Mouse (Mus musculus) liver, embryonic 16.5 days (tissue): ENCODE data around the gene Anks1b. TPM values are rescaled to one million over a fixed set of nuclear protein-coding genes. Genes with fewer than 3 reads are reported as not detected.

Source experiments
- ATAC-seq: fragments of 200-750 bp; cut with Nextera tagmentation; 2 replicates; pipeline ENCODE4 v1.8.0; 2017; ENCODE audit warnings: low read depth, mild to moderate bottlenecking, moderate number of reproducible peaks, moderate library complexity
- H3K27ac ChIP-seq: fragments of 300-500 bp; sonication (generic); 2 replicates; pipeline ENCODE4 v1.5.1; 2014; ENCODE audit warnings: mild to moderate bottlenecking, low read length
- H3K27me3 ChIP-seq: fragments of 300-500 bp; sonication (generic); 2 replicates; pipeline ENCODE4 v1.6.1; 2014; ENCODE audit warnings: low read depth, low read length, mixed read lengths; ENCODE audit not compliant: control insufficient read depth, insufficient read depth
- H3K36me3 ChIP-seq: fragments of 300-500 bp; sonication (generic); 2 replicates; pipeline ENCODE4 v1.6.1; 2014; ENCODE audit warnings: mild to moderate bottlenecking; ENCODE audit not compliant: control insufficient read depth, insufficient read depth
- H3K4me1 ChIP-seq: fragments of 300-500 bp; sonication (generic); 2 replicates; pipeline ENCODE4 v1.6.1; 2014; ENCODE audit warnings: low read depth, low read length, mixed read lengths; ENCODE audit not compliant: control insufficient read depth
- H3K4me2 ChIP-seq: fragments of 300-500 bp; sonication (generic); 2 replicates; pipeline ENCODE4 v1.6.1; 2014; ENCODE audit warnings: low read depth, low read length, mixed read lengths
- H3K4me3 ChIP-seq: fragments of 300-500 bp; sonication (generic); 2 replicates; pipeline ENCODE4 v1.5.1; 2014; ENCODE audit warnings: low read depth, mild to moderate bottlenecking, low read length
- H3K9ac ChIP-seq: fragments of 300-500 bp; sonication (generic); 2 replicates; pipeline ENCODE4 v1.6.1; 2014; ENCODE audit warnings: low read depth, low read length
- H3K9me3 ChIP-seq: fragments of 300-500 bp; sonication (generic); replicated peaks from 2 replicates; pipeline ENCODE4 v1.6.1; 2016; ENCODE audit warnings: low read length; ENCODE audit not compliant: control insufficient read depth
- WGBS: fragments of 180-500 bp; shearing (Covaris S2); extraction: QIAGEN DNeasy Blood & Tissue Kit; methylation state at CpG from one replicate; pipeline ENCODE4 v1.1.7; 2014; ENCODE audit not compliant: insufficient replicate concordance; 5-methylcytosine and 5-hydroxymethylcytosine counted together
- polyA plus RNA-seq: library from polyadenylated mRNA; unstranded; fragments of >200 nt; fragmentation: Nextera tagmentation; extraction: Ambion mirVana; gene quantifications from 2 replicates; pipeline ENCODE4 v1.2.1, GENCODE M21; 2015

Anks1b gene
- polyA plus RNA-seq, 1 experiment from 2014 or later = not detected

GRCm38 (mm10) chr10:90842398-90842797 is 969.1 kb downstream of the Anks1b start:
- no peak for ATAC-seq
- Histone ChIP-seq H3K4me2 (no peak overlapping the region), H3K9me3 (no peaks in the 10 kb centered on the region), H3K4me1 (no peaks in the 10 kb centered on the region), H3K27ac (no peak overlapping the region), H3K9ac (no peak overlapping the region), H3K4me3 (no peak overlapping the region), H3K36me3 (no peaks in the 10 kb centered on the region), H3K27me3 (no peaks in the 10 kb centered on the region)
- 63% methylated on average over 2 of the region's 2 CpGs for WGBS

- no peak overlapping the region for H3K9ac ChIP-seq
- no peak for ATAC-seq
- 72% methylated on average over 6 of the region's 6 CpGs for WGBS
- H3K4me3 ChIP-seq = no peak overlapping the region
- no peak overlapping the region for H3K4me2 ChIP-seq
- H3K9me3 ChIP-seq = no peaks in the 10 kb centered on the region
- H3K27me3 ChIP-seq = no peaks in the 10 kb centered on the region
- H3K36me3 ChIP-seq = no peaks in the 10 kb centered on the region
- no peak overlapping the region for H3K27ac ChIP-seq
- H3K4me1 ChIP-seq = no peaks in the 10 kb centered on the region
These were observed 977.8 kb downstream of the Anks1b start for GRCm38 (mm10) chr10:90851077-90851476.

- Histone ChIP-seq H3K27me3 (no peaks in the 10 kb centered on the region), H3K27ac (no peak overlapping the region), H3K36me3 (no peaks in the 10 kb centered on the region), H3K4me1 (no peaks in the 10 kb centered on the region), H3K9me3 (no peaks in the 10 kb centered on the region), H3K4me2 (no peak overlapping the region), H3K4me3 (no peak overlapping the region), H3K9ac (no peak overlapping the region)
- no peak for ATAC-seq
- WGBS = 66% methylated on average over 11 of the region's 11 CpGs
These were observed 978.7 kb downstream of the Anks1b start for GRCm38 (mm10) chr10:90851999-90852398.

DNA sequence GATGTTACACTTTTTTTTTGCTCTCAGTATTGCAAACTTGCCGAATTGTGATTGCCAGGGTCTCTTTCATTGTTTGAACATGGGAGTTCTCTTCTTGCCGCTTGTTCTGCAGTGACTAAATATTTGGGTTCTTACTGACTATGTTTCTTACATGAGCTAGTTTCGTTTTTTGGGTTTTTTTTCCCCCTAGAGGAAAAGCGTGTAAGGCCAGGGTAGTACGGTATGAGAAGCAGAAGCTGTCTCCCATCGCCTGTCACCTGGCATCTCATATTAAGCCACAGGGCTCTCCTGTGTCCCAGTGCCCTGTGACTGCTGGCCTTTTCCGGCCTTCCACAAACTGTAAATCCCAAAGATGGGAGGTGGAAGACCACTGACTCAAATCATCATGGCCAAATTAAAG is 979.1 kb downstream of the Anks1b start:
- Histone ChIP-seq H3K4me1 (no peaks in the 10 kb centered on the region), H3K27ac (no peak overlapping the region), H3K9ac (no peak overlapping the region), H3K9me3 (no peaks in the 10 kb centered on the region), H3K4me3 (no peak overlapping the region), H3K4me2 (no peak overlapping the region), H3K27me3 (no peaks in the 10 kb centered on the region), H3K36me3 (no peaks in the 10 kb centered on the region)
- WGBS = 68% methylated on average over 7 of the region's 7 CpGs
- no peak for ATAC-seq

DNA sequence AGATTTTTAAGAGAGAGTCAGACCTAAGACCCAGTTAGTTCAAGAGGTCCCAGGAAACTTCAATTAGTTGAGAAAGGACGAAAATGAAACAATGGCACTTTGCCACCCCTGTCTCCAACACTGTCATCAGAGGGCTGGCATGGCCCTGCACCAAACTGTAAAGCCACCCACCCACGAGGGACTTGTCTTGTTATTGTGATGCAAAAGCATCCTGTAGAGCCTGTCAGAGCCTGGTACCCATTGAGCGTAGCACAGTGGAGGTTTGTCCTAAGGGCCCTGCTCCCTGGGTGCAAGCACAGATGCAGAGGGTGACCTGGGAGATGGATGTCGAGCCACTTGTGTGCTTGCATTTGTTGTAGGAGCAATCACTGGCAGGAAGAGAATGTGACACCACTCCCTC is 983.4 kb downstream of the Anks1b start:
- WGBS = 33% methylated on average over 4 of the region's 4 CpGs
- Histone ChIP-seq H3K4me1 (no peaks in the 10 kb centered on the region), H3K36me3 (no peaks in the 10 kb centered on the region), H3K9me3 (no peaks in the 10 kb centered on the region), H3K4me3 (no peak overlapping the region), H3K27ac (no peak overlapping the region), H3K9ac (no peak overlapping the region), H3K27me3 (no peaks in the 10 kb centered on the region), H3K4me2 (no peak overlapping the region)
- no peak for ATAC-seq

DNA sequence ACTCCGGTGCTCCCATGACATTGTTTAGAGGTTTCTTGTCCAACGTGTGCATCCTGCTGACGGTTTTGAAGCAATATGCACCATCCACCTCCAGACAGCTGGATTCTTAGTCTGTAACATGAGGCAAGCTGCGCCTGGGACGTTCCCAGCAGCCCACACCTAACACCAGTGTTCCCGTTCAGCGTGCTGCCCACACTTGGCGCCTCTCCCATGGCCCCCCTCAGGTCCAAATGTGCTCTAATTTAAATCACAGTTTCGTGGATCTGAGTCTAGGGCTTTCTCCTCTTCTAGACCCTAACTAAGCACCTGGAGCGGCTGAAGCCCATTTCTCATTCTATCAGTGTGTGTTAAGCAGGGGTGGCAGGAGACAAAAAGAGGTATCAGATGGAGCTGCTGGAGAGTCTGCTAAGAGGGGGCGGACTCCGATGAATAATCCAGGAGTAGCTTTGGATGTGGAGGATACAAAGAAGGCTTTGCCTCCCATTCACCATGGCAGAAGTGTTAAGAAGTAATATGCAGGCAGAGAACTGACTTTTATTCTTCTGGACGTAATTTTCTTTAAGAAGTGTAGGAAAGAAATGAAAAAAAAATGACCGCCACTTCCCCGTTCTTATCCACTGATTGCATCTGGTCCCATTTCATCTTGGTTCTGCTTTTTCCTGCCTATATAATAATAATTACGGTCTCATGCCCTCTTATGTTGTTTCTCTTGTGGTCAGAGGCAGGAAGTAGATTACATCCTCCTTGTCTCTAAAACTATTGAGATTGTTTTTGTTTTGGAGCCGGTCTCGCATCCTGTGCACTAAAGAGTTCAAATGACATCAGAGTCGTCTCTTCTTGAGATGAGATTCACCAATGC is 986.6 kb downstream of the Anks1b start:
- ATAC-seq = no peak
- H3K36me3 ChIP-seq = no peaks in the 10 kb centered on the region
- no peaks in the 10 kb centered on the region for H3K9me3 ChIP-seq
- H3K27ac ChIP-seq = no peak overlapping the region
- no peak overlapping the region for H3K9ac ChIP-seq
- no peak overlapping the region for H3K4me3 ChIP-seq
- no peak overlapping the region for H3K4me2 ChIP-seq
- H3K4me1 ChIP-seq = no peaks in the 10 kb centered on the region
- WGBS = 49% methylated on average over 19 of the region's 19 CpGs
- no peaks in the 10 kb centered on the region for H3K27me3 ChIP-seq

GRCm38 (mm10) chr10:90863881-90864598 is 990.7 kb downstream of the Anks1b start:
- H3K9me3 ChIP-seq = no peaks in the 10 kb centered on the region
- no peaks in the 10 kb centered on the region for H3K36me3 ChIP-seq
- H3K9ac ChIP-seq = no peak overlapping the region
- no peak for ATAC-seq
- no peaks in the 10 kb centered on the region for H3K27me3 ChIP-seq
- H3K4me3 ChIP-seq = no peak overlapping the region
- no peak overlapping the region for H3K27ac ChIP-seq
- H3K4me1 ChIP-seq = no peaks in the 10 kb centered on the region
- no peak overlapping the region for H3K4me2 ChIP-seq
- WGBS = 25% methylated on average over 10 of the region's 10 CpGs

GRCm38 (mm10) chr10:90864599-90864889 is 991.2 kb downstream of the Anks1b start:
- Histone ChIP-seq H3K9me3 (no peaks in the 10 kb centered on the region), H3K27me3 (no peaks in the 10 kb centered on the region), H3K4me1 (no peaks in the 10 kb centered on the region), H3K27ac (no peak overlapping the region), H3K4me2 (no peak overlapping the region), H3K4me3 (no peak overlapping the region), H3K9ac (no peak overlapping the region), H3K36me3 (no peaks in the 10 kb centered on the region)
- ATAC-seq = no peak
- 23% methylated on average over 3 of the region's 3 CpGs for WGBS

DNA sequence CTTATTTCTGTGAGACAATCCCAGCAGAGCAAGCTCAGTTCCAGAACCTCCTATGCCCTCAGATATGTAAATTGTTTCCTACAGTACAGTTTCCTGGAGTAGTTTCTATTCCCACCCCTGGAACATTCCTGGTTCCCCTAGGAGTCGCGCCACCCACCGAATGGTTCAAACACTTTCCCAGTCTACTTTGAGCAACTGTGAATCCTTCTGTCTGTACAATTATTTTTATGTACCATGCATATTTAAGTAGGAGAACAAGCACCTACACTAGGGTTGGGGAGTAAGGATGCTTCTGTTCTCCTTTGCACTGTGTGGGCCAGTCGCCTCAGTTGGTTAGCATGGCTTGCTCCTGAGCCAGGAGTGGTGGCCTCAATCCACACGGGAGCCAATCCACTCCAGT is 999.9 kb downstream of the Anks1b start:
- H3K36me3 ChIP-seq = no peaks in the 10 kb centered on the region
- H3K4me3 ChIP-seq = no peak overlapping the region
- no peak overlapping the region for H3K9ac ChIP-seq
- no peak overlapping the region for H3K4me2 ChIP-seq
- no peaks in the 10 kb centered on the region for H3K4me1 ChIP-seq
- WGBS = 70% methylated on average over 5 of the region's 5 CpGs
- H3K27ac ChIP-seq = no peak overlapping the region
- no peaks in the 10 kb centered on the region for H3K9me3 ChIP-seq
- no peak for ATAC-seq
- H3K27me3 ChIP-seq = no peaks in the 10 kb centered on the region
